In the genomic region with DNA sequence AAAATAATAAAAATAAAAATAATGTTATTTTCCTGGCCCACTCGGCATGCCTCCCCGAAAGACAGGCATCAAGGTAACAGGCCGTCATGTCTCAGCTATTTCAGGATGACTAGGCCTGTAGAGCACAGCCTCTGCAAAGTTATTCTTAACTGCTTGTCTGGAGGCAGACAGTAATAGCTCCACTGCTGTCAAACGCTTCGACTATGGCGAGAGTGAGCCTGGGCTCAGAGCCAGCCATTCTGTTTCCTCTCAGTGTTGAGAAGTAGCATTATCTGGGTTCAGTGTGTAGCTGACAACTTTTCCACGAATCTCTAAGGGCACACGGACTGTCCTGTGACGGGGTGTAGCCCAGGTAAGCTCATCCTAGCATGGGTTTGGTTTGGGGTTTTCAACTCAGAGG, we compare ENCODE assay signal across 9 mouse cellular contexts. TPM values are rescaled to one million over a fixed set of nuclear protein-coding genes. Genes with fewer than 3 reads are reported as not detected.
A peak's percentile ranks its signal among the peaks of the same experiment; 100 is the strongest.
DNase-seq lines count a peak whose midpoint lies in the region; ATAC-seq lines count a peak whose summit lies in the region.
"Had no signal": no experiment of that assay in that cellular context is flagged by ENCODE, and none has a peak within 500 bp of the region (broad histone marks: within the 10 kb centered on the region; RNA-seq: fewer than 3 reads in every experiment).

No protein-coding gene starts in this region.

- peak; percentile 30 for DNase-seq in gastrocnemius, postnatal 10 days
- DNase-seq in gastrocnemius, adult 8-10 months (ENCODE audit: low spot score in 2 of 2) = no peak
- DNase-seq in heart, postnatal 25 days (ENCODE audit: low spot score) = peak; percentile 26
- peak; percentile 88 to 98 for DNase-seq in left cerebral cortex, postnatal 25 days (ENCODE audit: low spot score in 2 of 2)
- no peak for DNase-seq in gastrocnemius, postnatal 36 days
- no peak for DNase-seq in gastrocnemius, postnatal 14 days

- H3K27me3 ChIP-seq in embryonic facial prominence, embryonic 13.5 days = no peaks in the 10 kb centered on the region
- H3K27me3 ChIP-seq in stomach, embryonic 15.5 days (replicated peaks) = no peaks in the 10 kb centered on the region

- no peaks in the 10 kb centered on the region for H3K9me3 ChIP-seq in embryonic facial prominence, embryonic 13.5 days
- H3K9me3 ChIP-seq in stomach, embryonic 15.5 days = no peaks in the 10 kb centered on the region

- no peak overlapping the region for H3K4me3 ChIP-seq in embryonic facial prominence, embryonic 13.5 days
- H3K4me3 ChIP-seq in stomach, embryonic 15.5 days (replicated peaks) = no peak overlapping the region
- H3K4me3 ChIP-seq: erythroblast, embryonic 14.5 days had no signal

- no peaks in the 10 kb centered on the region for H3K36me3 ChIP-seq in embryonic facial prominence, embryonic 13.5 days
- no peaks in the 10 kb centered on the region for H3K36me3 ChIP-seq in stomach, embryonic 15.5 days

- no peak overlapping the region for H3K4me2 ChIP-seq in embryonic facial prominence, embryonic 13.5 days
- H3K4me2 ChIP-seq in stomach, embryonic 15.5 days = no peak overlapping the region

- no peak overlapping the region for H3K9ac ChIP-seq in embryonic facial prominence, embryonic 13.5 days
- H3K9ac ChIP-seq in stomach, embryonic 15.5 days = no peak overlapping the region

- H3K4me1 ChIP-seq in embryonic facial prominence, embryonic 13.5 days = peaks cover 21% of the 10 kb centered on the region
- H3K4me1 ChIP-seq in stomach, embryonic 15.5 days = peaks cover 6% of the 10 kb centered on the region

- ATAC-seq in embryonic facial prominence, embryonic 13.5 days (ENCODE audit: insufficient number of reproducible peaks, insufficient read depth, low FRiP score, low TSS enrichment, low read depth) = no peak
- peak; percentile 65; the same call in 1 of the 2 replicates for ATAC-seq in stomach, embryonic 15.5 days (ENCODE audit: insufficient read depth, low FRiP score, low read depth)

- intact Hi-C loops in heart, postnatal 25 days (cut with DNase I) = no loop called here
- intact Hi-C loops in left cerebral cortex, postnatal 25 days (cut with DNase I) = loop anchor here (2.0 kb wide), 1 partner anchor 33 kb away; the partner anchor contains the start of gene Myh10
- intact Hi-C loops in gastrocnemius, postnatal 36 days (cut with DNase I) = no loop called here
- intact Hi-C loops in gastrocnemius, postnatal 14 days (cut with DNase I; ENCODE audit: low total_unique reads) = no loop called here

- WGBS in embryonic facial prominence, embryonic 13.5 days = 47% methylated on average over 9 of the region's 9 CpGs
- WGBS in stomach, embryonic 15.5 days = 33% methylated on average over 9 of the region's 9 CpGs

- peak overlapping the region; percentile 64 for H3K27ac ChIP-seq in embryonic facial prominence, embryonic 13.5 days
- H3K27ac ChIP-seq in stomach, embryonic 15.5 days = peak overlapping the region; percentile 60

RNA-seq across cellular contexts. Expression of gene Myh10, which starts 33.5 kb away (rescaled TPM):
- 10 to 100 TPM; 27.2 to 34.8 TPM for total RNA-seq in gastrocnemius, postnatal 10 days (2021)
- total RNA-seq in gastrocnemius, adult 8-10 months (2022) = 10 to 100 TPM; 13.2 to 20.4 (median 15.8) TPM
- polyA plus RNA-seq in embryonic facial prominence, embryonic 13.5 days (2015; fragmentation: Nextera tagmentation; extraction: Ambion mirVana) = 126 and 140 TPM in 2 replicates
- total RNA-seq in heart, postnatal 25 days (2021) = 10 to 100 TPM; 30.4 to 32.0 TPM
- total RNA-seq in left cerebral cortex, postnatal 25 days (2021) = 100 to 1,000 TPM; 197 to 215 TPM
- polyA plus RNA-seq in stomach, embryonic 15.5 days (2015; fragmentation: Nextera tagmentation; extraction: Ambion mirVana) = 86.6 and 88.4 TPM in 2 replicates
- total RNA-seq in gastrocnemius, postnatal 36 days (2021) = 10 to 100 TPM; 12.7 to 20.7 TPM
- 10 to 100 TPM; 16.4 to 23.0 TPM for total RNA-seq in gastrocnemius, postnatal 14 days (2021)

Comparison
In these comparisons a context has a peak if more than half of its experiments do, and no peak if none do; other contexts are left out.
1. DNase-seq: peak in gastrocnemius, postnatal 10 days (single experiment), heart, postnatal 25 days (single experiment) and left cerebral cortex, postnatal 25 days (2 of 2); none in gastrocnemius, adult 8-10 months (0 of 2), gastrocnemius, postnatal 36 days (0 of 2) and gastrocnemius, postnatal 14 days (single experiment).
2. RNA of gene Myh10, which starts 33.5 kb away (total RNA-seq): 197 to 215 TPM in left cerebral cortex, postnatal 25 days; 27.2 to 34.8 TPM in gastrocnemius, postnatal 10 days, 30.4 to 32.0 TPM in heart, postnatal 25 days, 16.4 to 23.0 TPM in gastrocnemius, postnatal 14 days, 12.7 to 20.7 TPM in gastrocnemius, postnatal 36 days and 13.2 to 20.4 TPM in gastrocnemius, adult 8-10 months; every median in the first group is over 4 times any median in the second.